Mouse (Mus musculus): ENCODE results near the gene Daw1.

GRCm38 (mm10) chr1:83117661-83118060 is 41.9 kb upstream of the Daw1 start:
- TF ChIP-seq POLR2A (IDR thresholded peaks at IDR 0.05; ENCODE audit: low read depth, low read length): no peak
- no peak for TF ChIP-seq CTCF (IDR thresholded peaks at IDR 0.05; ENCODE audit: extremely low read depth, insufficient read depth, insufficient read length, insufficient replicate concordance)

Data from spleen, adult 2 months (tissue).